Mouse (Mus musculus) midbrain, embryonic 14.5 days (tissue): ENCODE results near the gene Nsl1. TPM values are rescaled to one million over a fixed set of nuclear protein-coding genes. Genes with fewer than 3 reads are reported as not detected.
"Not testable (repeated sequence)": the region's sequence is repeated elsewhere in the genome, so short reads cannot be mapped to it uniquely, and the experiment has no call there.

ENCODE experiments used
- ATAC-seq: fragments of 200-750 bp; cut with Nextera tagmentation; 2 replicates; pipeline ENCODE4 v1.8.0; 2017; ENCODE audit warnings: moderate number of reproducible peaks, moderate library complexity; ENCODE audit not compliant: low FRiP score, low TSS enrichment
- DNase-seq: peaks from one replicate; pipeline ENCODE4 v3.0.0-alpha.2; 2015
- H3K27ac ChIP-seq: fragments of 300-500 bp; sonication (generic); replicated peaks from 2 replicates; pipeline ENCODE4 v1.5.1; 2014; ENCODE audit warnings: mild to moderate bottlenecking, low read depth, low read length, moderate library complexity
- H3K27me3 ChIP-seq: fragments of 300-500 bp; sonication (generic); 2 replicates; pipeline ENCODE4 v1.6.1; 2014; ENCODE audit warnings: low read length, control low read depth, mixed read lengths; ENCODE audit not compliant: control insufficient read depth, insufficient read depth
- H3K36me3 ChIP-seq: fragments of 300-500 bp; sonication (generic); 2 replicates; pipeline ENCODE4 v1.6.1; 2014; ENCODE audit warnings: low read length, control low read depth; ENCODE audit not compliant: control insufficient read depth, insufficient read depth
- H3K4me1 ChIP-seq: fragments of 300-500 bp; sonication (generic); 2 replicates; pipeline ENCODE4 v1.6.1; 2014; ENCODE audit warnings: mild to moderate bottlenecking, antibody characterized with exemption, low read length, control low read depth; ENCODE audit not compliant: control insufficient read depth, insufficient read depth
- H3K4me2 ChIP-seq: fragments of 300-500 bp; sonication (generic); 2 replicates; pipeline ENCODE4 v1.6.1; 2014; ENCODE audit warnings: mild to moderate bottlenecking, low read length, moderate library complexity
- H3K4me3 ChIP-seq: fragments of 300-500 bp; sonication (generic); replicated peaks from 2 replicates; pipeline ENCODE4 v1.5.1; 2014; ENCODE audit warnings: low read depth, low read length
- H3K9ac ChIP-seq: fragments of 300-500 bp; sonication (generic); replicated peaks from 2 replicates; pipeline ENCODE4 v1.6.1; 2014; ENCODE audit warnings: mild to moderate bottlenecking, low read length, moderate library complexity
- H3K9me3 ChIP-seq: fragments of 300-500 bp; sonication (generic); 2 replicates; pipeline ENCODE4 v1.6.1; 2016; ENCODE audit warnings: low read length, control low read depth, mixed read lengths; ENCODE audit not compliant: control insufficient read depth
- whole genome bisulfite sequencing: fragments of 180-500 bp; shearing (Covaris S2); extraction: QIAGEN DNeasy Blood & Tissue Kit; methylation state at CpG from one replicate; pipeline ENCODE4 v1.1.7; 2014; 5-methylcytosine and 5-hydroxymethylcytosine counted together
- polyA plus RNA-seq: library from polyadenylated mRNA; unstranded; fragments of >200 nt; fragmentation: Nextera tagmentation; extraction: Ambion mirVana; gene quantifications from 2 replicates; pipeline ENCODE4 v1.2.1, GENCODE M21; 2014

The Nsl1 gene
- polyA plus RNA-seq = 2.7 and 4.9 TPM in 2 replicates

GRCm38 (mm10) chr1:191062781-191063485 lies at the start of gene Nsl1, which contains the start of gene Tatdn3:
Gene Nsl1, plus strand, starts transcription at chr1:191063012.
Gene Tatdn3, minus strand, starts transcription at chr1:191062932.
- peak within 1 kb of the TSS; percentile 74 for H3K4me3 ChIP-seq
- under 1% methylated on average over 56 of the region's 56 CpGs for WGBS

GRCm38 (mm10) chr1:191014271-191014670 lies 48.5 kb upstream of the Nsl1 start:
- H3K9me3 ChIP-seq = no peaks in the 10 kb centered on the region
- H3K27ac ChIP-seq = no peak overlapping the region
- H3K4me1 ChIP-seq = no peaks in the 10 kb centered on the region
- no peaks in the 10 kb centered on the region for H3K27me3 ChIP-seq
- ATAC-seq = no peak
- no peak overlapping the region for H3K4me2 ChIP-seq
- DNase-seq = no peak
- 96% methylated on average over 3 of the region's 3 CpGs for WGBS
- no peak overlapping the region for H3K9ac ChIP-seq
- peaks cover 38% of the 10 kb centered on the region for H3K36me3 ChIP-seq
- H3K4me3 ChIP-seq = no peak overlapping the region

More at GRCm38 (mm10) chr1:191062781-191063485, at the start of gene Nsl1, which contains the start of gene Tatdn3:
- Histone ChIP-seq H3K27ac (peak within 1 kb of the TSS; percentile 55; the same call in 1 of the 2 replicates), H3K9me3 (no peaks in the 10 kb centered on the region), H3K36me3 (no peaks in the 10 kb centered on the region), H3K9ac (peak within 1 kb of the TSS; percentile 75), H3K27me3 (no peaks in the 10 kb centered on the region), H3K4me2 (peak within 1 kb of the TSS; percentile 92), H3K4me1 (peaks cover 9% of the 10 kb centered on the region)
- DNase-seq = peak; percentile 94
- peak; percentile 88 for ATAC-seq

GRCm38 (mm10) chr1:191019803-191020202 lies 43.0 kb upstream of the Nsl1 start:
- no peaks in the 10 kb centered on the region for H3K27me3 ChIP-seq
- no peaks in the 10 kb centered on the region for H3K9me3 ChIP-seq
- ATAC-seq (no peak), DNase-seq (no peak)
- H3K9ac ChIP-seq = no peak overlapping the region
- no peak overlapping the region for H3K4me3 ChIP-seq
- peaks cover 10% of the 10 kb centered on the region; the same call in 1 of the 2 replicates for H3K36me3 ChIP-seq
- no peak overlapping the region for H3K4me2 ChIP-seq
- H3K27ac ChIP-seq = no peak overlapping the region
- H3K4me1 ChIP-seq = peaks cover 6% of the 10 kb centered on the region; the same call in 1 of the 2 replicates
- 94% methylated on average over 5 of the region's 5 CpGs for WGBS

- ATAC-seq (no peak), DNase-seq (no peak)
- H3K27ac ChIP-seq = no peak overlapping the region
- peaks cover 11% of the 10 kb centered on the region for H3K4me1 ChIP-seq
- no peaks in the 10 kb centered on the region for H3K27me3 ChIP-seq
- no peak overlapping the region for H3K4me3 ChIP-seq
- H3K36me3 ChIP-seq = peaks cover 7% of the 10 kb centered on the region; the same call in 1 of the 2 replicates
- H3K9me3 ChIP-seq = no peaks in the 10 kb centered on the region
- WGBS = 81% methylated on average over 3 of the region's 3 CpGs
- H3K4me2 ChIP-seq = no peak overlapping the region
- no peak overlapping the region for H3K9ac ChIP-seq
These were observed 42.4 kb upstream of the Nsl1 start for GRCm38 (mm10) chr1:191020217-191020924.

- peaks cover 7% of the 10 kb centered on the region; the same call in 1 of the 2 replicates for H3K36me3 ChIP-seq
- peaks cover 11% of the 10 kb centered on the region for H3K4me1 ChIP-seq
- 93% methylated on average over 7 of the region's 7 CpGs for WGBS
- ATAC-seq (no peak), DNase-seq (no peak)
- H3K9ac ChIP-seq = no peak overlapping the region
- H3K4me2 ChIP-seq = no peak overlapping the region
- H3K27ac ChIP-seq = no peak overlapping the region
- no peaks in the 10 kb centered on the region for H3K27me3 ChIP-seq
- no peaks in the 10 kb centered on the region for H3K9me3 ChIP-seq
- H3K4me3 ChIP-seq = no peak overlapping the region
These were observed 41.8 kb upstream of the Nsl1 start for GRCm38 (mm10) chr1:191021016-191021415.

- Histone ChIP-seq H3K27ac (no peak overlapping the region), H3K4me2 (no peak overlapping the region), H3K4me1 (peaks cover 11% of the 10 kb centered on the region), H3K9me3 (no peaks in the 10 kb centered on the region), H3K9ac (no peak overlapping the region), H3K4me3 (no peak overlapping the region), H3K27me3 (no peaks in the 10 kb centered on the region), H3K36me3 (peaks cover 5% of the 10 kb centered on the region; the same call in 1 of the 2 replicates)
- ATAC-seq = no peak
- no peak for DNase-seq
- 97% methylated on average over 2 of the region's 2 CpGs for WGBS
These were observed 39.7 kb upstream of the Nsl1 start for GRCm38 (mm10) chr1:191023140-191023539.

- not testable (repeated sequence) for ATAC-seq, H3K27ac ChIP-seq, H3K4me3 ChIP-seq, DNase-seq, H3K9me3 ChIP-seq, H3K9ac ChIP-seq, H3K36me3 ChIP-seq, H3K27me3 ChIP-seq, H3K4me2 ChIP-seq
- 97% methylated on average over 5 of the region's 6 CpGs for WGBS
- peaks cover 11% of the 10 kb centered on the region for H3K4me1 ChIP-seq
These were observed 39.0 kb upstream of the Nsl1 start for GRCm38 (mm10) chr1:191023806-191024205.

- no peak for DNase-seq
- peaks cover 5% of the 10 kb centered on the region; the same call in 1 of the 2 replicates for H3K36me3 ChIP-seq
- peaks cover 11% of the 10 kb centered on the region for H3K4me1 ChIP-seq
- H3K27me3 ChIP-seq = no peaks in the 10 kb centered on the region
- H3K27ac ChIP-seq = peak overlapping the region; percentile 89
- peak overlapping the region; percentile 84 for H3K9ac ChIP-seq
- H3K4me3 ChIP-seq = peak overlapping the region; percentile 78
- 1% methylated on average over 67 of the region's 69 CpGs for WGBS
- peak; percentile 56 for ATAC-seq
- H3K9me3 ChIP-seq = no peaks in the 10 kb centered on the region
- peak overlapping the region; percentile 97 for H3K4me2 ChIP-seq
These were observed 37.5 kb upstream of the Nsl1 start for GRCm38 (mm10) chr1:191025016-191026012.
